Mouse (Mus musculus): ENCODE results near the gene Cd3e. TPM values are rescaled to one million over a fixed set of nuclear protein-coding genes. Genes with fewer than 3 reads are reported as not detected.
"Not testable (repeated sequence)": the region's sequence is repeated elsewhere in the genome, so short reads cannot be mapped to it uniquely, and the experiment has no call there.

The Cd3e gene
- polyA plus RNA-seq, 1 experiment from 2014 or later: not detected

GRCm38 (mm10) chr9:44977813-44978212 lies 31.6 kb downstream of the Cd3e start:
- no peaks in the 10 kb centered on the region for H3K4me1 ChIP-seq (replicated peaks; ENCODE audit: control insufficient read depth, insufficient read depth)
- TF ChIP-seq CTCF (IDR thresholded peaks at IDR 0.05; ENCODE audit: low read depth) (no peak), EP300 (optimal IDR thresholded peaks at IDR 0.05) (no peak)
- WGBS: 68% methylated on average over 6 of the region's 6 CpGs

GRCm38 (mm10) chr9:44969450-44969849 lies 40.0 kb downstream of the Cd3e start:
- Histone ChIP-seq H3K4me2 (replicated peaks; ENCODE audit: low read depth) (no peak overlapping the region), H3K4me1 (replicated peaks; ENCODE audit: control insufficient read depth, insufficient read depth) (no peaks in the 10 kb centered on the region; the same call in 1 of the 2 replicates), H3K27me3 (ENCODE audit: control insufficient read depth, insufficient read depth, low read length) (no peaks in the 10 kb centered on the region), H3K27ac (replicated peaks) (no peak overlapping the region), H3K9me3 (ENCODE audit: control insufficient read depth, low read length) (no peaks in the 10 kb centered on the region), H3K9ac (ENCODE audit: low read length) (no peak overlapping the region), H3K36me3 (ENCODE audit: control insufficient read depth, insufficient read depth, low read length) (no peaks in the 10 kb centered on the region), H3K4me3 (ENCODE audit: low read depth, low read length) (no peak overlapping the region)
- DNase-seq (ENCODE audit: low spot score) (no peak), ATAC-seq (ENCODE audit: low FRiP score, low TSS enrichment) (no peak)
- TF ChIP-seq EP300 (optimal IDR thresholded peaks at IDR 0.05) (no peak), CTCF (IDR thresholded peaks at IDR 0.05; ENCODE audit: low read depth) (peak; percentile 50)
- WGBS: 52% methylated on average over 1 of the region's 1 CpGs

More at GRCm38 (mm10) chr9:44977813-44978212, 31.6 kb downstream of the Cd3e start:
- H3K27me3 ChIP-seq (ENCODE audit: control insufficient read depth, insufficient read depth, low read length): no peaks in the 10 kb centered on the region
- DNase-seq (ENCODE audit: low spot score) (no peak), ATAC-seq (ENCODE audit: low FRiP score, low TSS enrichment) (no peak)
- no peak overlapping the region for H3K27ac ChIP-seq (replicated peaks)
- no peak overlapping the region for H3K9ac ChIP-seq (ENCODE audit: low read length)
- no peak overlapping the region for H3K4me2 ChIP-seq (replicated peaks; ENCODE audit: low read depth)
- no peak overlapping the region for H3K4me3 ChIP-seq (ENCODE audit: low read depth, low read length)
- no peaks in the 10 kb centered on the region for H3K36me3 ChIP-seq (ENCODE audit: control insufficient read depth, insufficient read depth, low read length)
- no peaks in the 10 kb centered on the region for H3K9me3 ChIP-seq (ENCODE audit: control insufficient read depth, low read length)

- not testable (repeated sequence) for H3K9ac ChIP-seq (ENCODE audit: low read length); DNase-seq (ENCODE audit: low spot score); H3K27me3 ChIP-seq (ENCODE audit: control insufficient read depth, insufficient read depth, low read length); H3K27ac ChIP-seq (replicated peaks); H3K9me3 ChIP-seq (ENCODE audit: control insufficient read depth, low read length); H3K4me3 ChIP-seq (ENCODE audit: low read depth, low read length); H3K4me2 ChIP-seq (replicated peaks; ENCODE audit: low read depth); ATAC-seq (ENCODE audit: low FRiP score, low TSS enrichment); H3K36me3 ChIP-seq (ENCODE audit: control insufficient read depth, insufficient read depth, low read length); H3K4me1 ChIP-seq (replicated peaks; ENCODE audit: control insufficient read depth, insufficient read depth)
- 76% methylated on average over 5 of the region's 5 CpGs for WGBS
These were observed 41.7 kb downstream of the Cd3e start for GRCm38 (mm10) chr9:44967763-44968162.

GRCm38 (mm10) chr9:44966815-44967242 lies 42.6 kb downstream of the Cd3e start:
- Histone ChIP-seq H3K27ac (replicated peaks) (no peak overlapping the region), H3K4me3 (ENCODE audit: low read depth, low read length) (no peak overlapping the region), H3K9me3 (ENCODE audit: control insufficient read depth, low read length) (no peaks in the 10 kb centered on the region), H3K4me1 (replicated peaks; ENCODE audit: control insufficient read depth, insufficient read depth) (no peaks in the 10 kb centered on the region; the same call in 1 of the 2 replicates), H3K27me3 (ENCODE audit: control insufficient read depth, insufficient read depth, low read length) (no peaks in the 10 kb centered on the region), H3K9ac (ENCODE audit: low read length) (no peak overlapping the region), H3K4me2 (replicated peaks; ENCODE audit: low read depth) (no peak overlapping the region), H3K36me3 (ENCODE audit: control insufficient read depth, insufficient read depth, low read length) (peaks cover under 1% of the 10 kb centered on the region; the same call in 1 of the 2 replicates)
- peak; percentile 86 for DNase-seq (ENCODE audit: low spot score)
- 25% methylated on average over 3 of the region's 3 CpGs for WGBS
- peak; percentile 90 for TF ChIP-seq CTCF (IDR thresholded peaks at IDR 0.05; ENCODE audit: low read depth)
- no peak for TF ChIP-seq EP300 (optimal IDR thresholded peaks at IDR 0.05)
- ATAC-seq (ENCODE audit: low FRiP score, low TSS enrichment): peak; percentile 70

- no peaks in the 10 kb centered on the region for H3K27me3 ChIP-seq (ENCODE audit: control insufficient read depth, insufficient read depth, low read length)
- DNase-seq (ENCODE audit: low spot score) (no peak), ATAC-seq (ENCODE audit: low FRiP score, low TSS enrichment) (no peak)
- H3K4me2 ChIP-seq (replicated peaks; ENCODE audit: low read depth): peak overlapping the region; percentile 59
- 12% methylated on average over 10 of the region's 10 CpGs for WGBS
- peak overlapping the region; percentile 84 for H3K4me3 ChIP-seq (ENCODE audit: low read depth, low read length)
- H3K9ac ChIP-seq (ENCODE audit: low read length): peak overlapping the region; percentile 50; the same call in 1 of the 2 replicates
- H3K9me3 ChIP-seq (ENCODE audit: control insufficient read depth, low read length): no peaks in the 10 kb centered on the region
- no peaks in the 10 kb centered on the region; the same call in 1 of the 2 replicates for H3K4me1 ChIP-seq (replicated peaks; ENCODE audit: control insufficient read depth, insufficient read depth)
- peak overlapping the region; percentile 69 for H3K27ac ChIP-seq (replicated peaks)
- peaks cover 5% of the 10 kb centered on the region for H3K36me3 ChIP-seq (ENCODE audit: control insufficient read depth, insufficient read depth, low read length)
- TF ChIP-seq EP300 (optimal IDR thresholded peaks at IDR 0.05): no peak
- TF ChIP-seq CTCF (IDR thresholded peaks at IDR 0.05; ENCODE audit: low read depth): no peak
These were observed 43.5 kb downstream of the Cd3e start for GRCm38 (mm10) chr9:44965833-44966466.

GRCm38 (mm10) chr9:44965126-44965832 lies 44.1 kb downstream of the Cd3e start, which contains the start of gene Ube4a:
TSS of gene Ube4a (minus strand) at chr9:44965600.
- Histone ChIP-seq H3K9me3 (ENCODE audit: control insufficient read depth, low read length) (no peaks in the 10 kb centered on the region), H3K27ac (replicated peaks) (peak within 1 kb of the TSS; percentile 89), H3K27me3 (ENCODE audit: control insufficient read depth, insufficient read depth, low read length) (no peaks in the 10 kb centered on the region), H3K9ac (ENCODE audit: low read length) (peak within 1 kb of the TSS; percentile 84), H3K4me2 (replicated peaks; ENCODE audit: low read depth) (peak within 1 kb of the TSS; percentile 83), H3K36me3 (ENCODE audit: control insufficient read depth, insufficient read depth, low read length) (peaks cover 5% of the 10 kb centered on the region), H3K4me3 (ENCODE audit: low read depth, low read length) (peak within 1 kb of the TSS; percentile 84), H3K4me1 (replicated peaks; ENCODE audit: control insufficient read depth, insufficient read depth) (no peaks in the 10 kb centered on the region; the same call in 1 of the 2 replicates)
- DNase-seq (ENCODE audit: low spot score): peak; percentile 100
- TF ChIP-seq EP300 (optimal IDR thresholded peaks at IDR 0.05): no peak
- TF ChIP-seq CTCF (IDR thresholded peaks at IDR 0.05; ENCODE audit: low read depth): no peak
- peak; percentile 97 for ATAC-seq (ENCODE audit: low FRiP score, low TSS enrichment)
- WGBS: under 1% methylated on average over 39 of the region's 39 CpGs
